Mouse (Mus musculus) effector memory CD4-positive, alpha-beta T cell, adult 7 months (primary cell): Measurements from ENCODE around the gene Olfr1505. TPM values are rescaled to one million over a fixed set of nuclear protein-coding genes. Genes with fewer than 3 reads are reported as not detected.

Experiments
- polyA plus RNA-seq: library from polyadenylated mRNA; unstranded; fragments of 100-300 nt; shearing (Covaris generic); gene quantifications from one replicate; pipeline ENCODE4 v1.2.1, GENCODE M21; 2017

Olfr1505 gene
- polyA plus RNA-seq, result not detected

DNA sequence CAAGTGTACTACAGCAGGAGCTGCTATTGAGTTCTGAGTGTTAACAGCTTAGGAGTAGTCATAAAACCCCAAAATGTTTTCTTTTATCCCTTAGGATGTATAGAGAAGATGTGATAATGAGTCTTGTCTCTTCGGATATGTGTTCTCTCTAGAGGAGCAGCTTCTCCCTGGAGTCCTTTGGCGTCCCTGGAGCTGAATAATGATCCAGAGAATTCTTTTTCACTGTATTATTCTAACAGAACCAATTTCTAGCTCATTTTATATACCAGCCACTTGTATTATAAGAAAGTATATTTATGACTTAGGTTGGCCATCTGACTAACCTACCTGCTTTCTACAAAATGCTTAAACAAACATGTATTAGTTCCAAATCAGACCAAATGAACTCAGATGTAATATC lies at the start of gene Olfr1505:
Gene Olfr1505 (plus strand): TSS at position 301 of the 400 bp plus-strand sequence.

DNA sequence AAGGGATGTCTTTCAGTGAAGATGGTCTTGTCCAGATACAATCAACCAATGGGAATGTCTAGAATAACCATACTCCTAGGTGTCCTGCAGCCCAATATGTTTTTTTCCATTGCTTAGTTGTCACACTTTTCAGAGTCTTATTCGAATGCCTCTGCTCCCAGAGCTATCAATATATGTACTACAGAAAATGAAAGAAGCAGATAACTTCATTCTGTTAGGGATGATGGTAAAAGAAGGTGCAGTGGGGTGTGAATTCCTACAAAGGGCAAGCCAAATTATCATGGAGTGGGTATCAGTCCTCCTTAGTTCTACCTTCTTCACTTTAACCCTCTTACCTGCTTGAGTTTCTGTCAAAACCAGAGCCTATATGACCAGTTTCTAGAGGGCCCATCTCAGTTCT lies 15.5 kb upstream of the Olfr1505 start, which contains the start of gene Olfr1504:
Gene Olfr1504 (minus strand): TSS at position 101 of the 400 bp plus-strand sequence.

Other genes with a start within 250 kb of the Olfr1505 start
- gene Olfr1491, start 216.3 kb upstream of the Olfr1505 start, polyA plus RNA-seq, result not detected
- gene Olfr1493-ps1, start 190.3 kb upstream of the Olfr1505 start, polyA plus RNA-seq, result 0.28 TPM
- not detected for gene Olfr1494, start 173.8 kb upstream of the Olfr1505 start, polyA plus RNA-seq
- gene Olfr1495, start 148.9 kb upstream of the Olfr1505 start, polyA plus RNA-seq, result not detected
- not detected for gene Olfr1496, start 135.7 kb upstream of the Olfr1505 start, polyA plus RNA-seq
- gene Olfr1497, start 115.3 kb upstream of the Olfr1505 start, polyA plus RNA-seq, result not detected
- gene Olfr1499, start 94.1 kb upstream of the Olfr1505 start, polyA plus RNA-seq, result 0.61 TPM
- gene Olfr1500, start 83.0 kb upstream of the Olfr1505 start, polyA plus RNA-seq, result not detected
- 0.43 TPM for gene Olfr1501, start 62.8 kb upstream of the Olfr1505 start, polyA plus RNA-seq
- gene Olfr1502, start 51.7 kb upstream of the Olfr1505 start, polyA plus RNA-seq, result not detected
- gene Olfr1504, start 15.6 kb upstream of the Olfr1505 start, polyA plus RNA-seq, result not detected